Mouse (Mus musculus) kidney, adult 9 months (tissue): Measurements from ENCODE around the gene Gm20826.
"Not testable (repeated sequence)": the region's sequence is repeated elsewhere in the genome, so short reads cannot be mapped to it uniquely, and the experiment has no call there.

Experiments used
- DNase-seq: peaks from one replicate; pipeline ENCODE4 v3.0.0; 2022

The Gm20826 gene

GRCm38 (mm10) chrY:7638389-7638788, at the start of gene Gm20826:
Gm20826 (minus strand) TSS chrY:7638489.
- DNase-seq = not testable (repeated sequence)
